ENCODE assay signal across 8 mouse cellular contexts in the genomic region with DNA sequence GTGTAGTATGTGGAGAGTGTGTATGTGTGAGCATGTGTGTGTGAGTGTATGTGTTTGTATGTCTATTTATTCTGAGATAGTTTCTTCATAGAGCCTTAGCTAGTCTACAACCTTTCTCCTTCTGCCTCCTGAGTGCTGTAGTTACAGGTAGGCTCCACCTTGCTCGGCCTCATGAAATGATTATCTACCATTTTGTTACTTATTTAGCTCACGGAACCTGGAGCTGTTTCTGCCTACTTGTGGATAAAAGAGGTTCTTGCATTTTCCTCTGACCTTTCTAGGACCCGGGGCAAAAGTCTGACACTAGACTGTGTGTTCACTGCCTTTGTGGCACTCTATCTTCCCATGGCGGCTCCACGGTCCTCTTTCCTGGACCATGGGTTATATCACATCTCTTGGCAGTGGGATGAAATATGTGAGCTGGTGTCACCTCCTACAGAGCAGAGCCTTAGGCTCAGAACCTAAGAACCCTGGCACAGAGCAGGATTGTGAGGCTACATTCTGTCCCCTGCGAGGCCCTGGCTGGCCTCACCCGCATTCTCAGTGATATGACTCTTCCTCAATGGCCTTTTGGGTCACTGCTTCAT. TPM values are rescaled to one million over a fixed set of nuclear protein-coding genes. Genes with fewer than 3 reads are reported as not detected.
DNase-seq lines count a peak whose midpoint lies in the region; ATAC-seq and TF ChIP-seq lines count a peak whose summit lies in the region.

Gene Bri3 (plus strand): TSS at position 537 of the 587 bp plus-strand sequence.

- 88% methylated on average over 7 of the region's 7 CpGs for WGBS in lung, embryonic 14.5 days
- WGBS in embryonic facial prominence, embryonic 12.5 days, result 86% methylated on average over 7 of the region's 7 CpGs
- 87% methylated on average over 7 of the region's 7 CpGs for WGBS in heart, embryonic 16.5 days
- WGBS in neural tube, embryonic 13.5 days, result 92% methylated on average over 7 of the region's 7 CpGs

- TF ChIP-seq CTCF in lung, embryonic 14.5 days (IDR thresholded peaks at IDR 0.05; ENCODE audit: low read depth), result no peak

- H3K4me1 ChIP-seq in lung, embryonic 14.5 days (ENCODE audit: insufficient read depth), result peaks cover 6% of the 10 kb centered on the region
- no peaks in the 10 kb centered on the region for H3K4me1 ChIP-seq in embryonic facial prominence, embryonic 12.5 days
- H3K4me1 ChIP-seq in heart, embryonic 16.5 days (ENCODE audit: control insufficient read depth, insufficient read depth, low read length), result peaks cover 9% of the 10 kb centered on the region
- no peaks in the 10 kb centered on the region for H3K4me1 ChIP-seq in neural tube, embryonic 13.5 days (replicated peaks)

- no peak for ATAC-seq in lung, embryonic 14.5 days (ENCODE audit: insufficient read depth)
- ATAC-seq in embryonic facial prominence, embryonic 12.5 days (ENCODE audit: insufficient number of reproducible peaks, insufficient read depth, low FRiP score, low TSS enrichment), result no peak
- no peak for ATAC-seq in heart, embryonic 16.5 days (replicated peaks; ENCODE audit: extremely low read depth, insufficient read depth, low FRiP score)
- no peak for ATAC-seq in neural tube, embryonic 13.5 days (ENCODE audit: low read depth)

- no peaks in the 10 kb centered on the region for H3K27me3 ChIP-seq in lung, embryonic 14.5 days (ENCODE audit: insufficient read depth, low read length)
- no peaks in the 10 kb centered on the region for H3K27me3 ChIP-seq in embryonic facial prominence, embryonic 12.5 days
- H3K27me3 ChIP-seq in heart, embryonic 16.5 days (ENCODE audit: control insufficient read depth, insufficient read depth, low read length), result no peaks in the 10 kb centered on the region
- no peaks in the 10 kb centered on the region for H3K27me3 ChIP-seq in neural tube, embryonic 13.5 days

- no peak within 1 kb of the TSS for H3K9ac ChIP-seq in lung, embryonic 14.5 days
- no peak within 1 kb of the TSS for H3K9ac ChIP-seq in embryonic facial prominence, embryonic 12.5 days
- H3K9ac ChIP-seq in heart, embryonic 16.5 days (ENCODE audit: low read length), result no peak within 1 kb of the TSS
- H3K9ac ChIP-seq in neural tube, embryonic 13.5 days, result no peak within 1 kb of the TSS

- H3K4me2 ChIP-seq in lung, embryonic 14.5 days, result no peak within 1 kb of the TSS
- no peak within 1 kb of the TSS for H3K4me2 ChIP-seq in embryonic facial prominence, embryonic 12.5 days (replicated peaks)
- H3K4me2 ChIP-seq in heart, embryonic 16.5 days (ENCODE audit: low read depth, low read length), result no peak within 1 kb of the TSS
- no peak within 1 kb of the TSS for H3K4me2 ChIP-seq in neural tube, embryonic 13.5 days

- no peaks in the 10 kb centered on the region for H3K9me3 ChIP-seq in lung, embryonic 14.5 days (ENCODE audit: low read depth, low read length)
- no peaks in the 10 kb centered on the region for H3K9me3 ChIP-seq in embryonic facial prominence, embryonic 12.5 days
- H3K9me3 ChIP-seq in heart, embryonic 16.5 days (replicated peaks; ENCODE audit: control insufficient read depth, low read length), result no peaks in the 10 kb centered on the region
- no peaks in the 10 kb centered on the region for H3K9me3 ChIP-seq in neural tube, embryonic 13.5 days

- no peak within 1 kb of the TSS for H3K4me3 ChIP-seq in lung, embryonic 14.5 days (ENCODE audit: low read depth, low read length)
- no peak within 1 kb of the TSS for H3K4me3 ChIP-seq in embryonic facial prominence, embryonic 12.5 days
- H3K4me3 ChIP-seq in heart, embryonic 16.5 days (ENCODE audit: low read length), result no peak within 1 kb of the TSS
- no peak within 1 kb of the TSS for H3K4me3 ChIP-seq in neural tube, embryonic 13.5 days

- H3K27ac ChIP-seq in lung, embryonic 14.5 days (ENCODE audit: low read depth), result no peak within 1 kb of the TSS
- no peak within 1 kb of the TSS for H3K27ac ChIP-seq in embryonic facial prominence, embryonic 12.5 days
- H3K27ac ChIP-seq in heart, embryonic 16.5 days (ENCODE audit: low read length), result no peak within 1 kb of the TSS
- H3K27ac ChIP-seq in neural tube, embryonic 13.5 days (replicated peaks), result no peak within 1 kb of the TSS

- H3K36me3 ChIP-seq in lung, embryonic 14.5 days (ENCODE audit: insufficient read depth), result no peaks in the 10 kb centered on the region
- no peaks in the 10 kb centered on the region for H3K36me3 ChIP-seq in embryonic facial prominence, embryonic 12.5 days
- no peaks in the 10 kb centered on the region for H3K36me3 ChIP-seq in heart, embryonic 16.5 days (ENCODE audit: control insufficient read depth, insufficient read depth)
- H3K36me3 ChIP-seq in neural tube, embryonic 13.5 days, result no peaks in the 10 kb centered on the region

- DNase-seq in lung, embryonic 14.5 days, result no peak
- DNase-seq in lung, postnatal 25 days (ENCODE audit: low spot score), result no peak
- DNase-seq in left cerebral cortex, postnatal 4 days, result no peak
- no peak for DNase-seq in urinary bladder, postnatal 10 days (ENCODE audit: low spot score)
- no peak for DNase-seq in kidney, postnatal 36 days

- intact Hi-C loops in left cerebral cortex, postnatal 4 days (cut with DNase I), result no loop called here

RNA-seq across cellular contexts. Expression of gene Bri3, which starts in this region (rescaled TPM):
- 128 and 145 TPM in 2 replicates for polyA plus RNA-seq in lung, embryonic 14.5 days (2014; fragmentation: Nextera tagmentation; extraction: Ambion mirVana)
- polyA plus RNA-seq in embryonic facial prominence, embryonic 12.5 days (2016; fragmentation: Nextera tagmentation; extraction: Ambion mirVana), result 141 and 143 TPM in 2 replicates
- polyA plus RNA-seq in heart, embryonic 16.5 days (2015; fragmentation: Nextera tagmentation; extraction: Ambion mirVana), result 144 and 169 TPM in 2 replicates
- total RNA-seq in left cerebral cortex, postnatal 4 days (2021), result 10 to 100 TPM; 68.9 to 72.5 TPM
- polyA plus RNA-seq in neural tube, embryonic 13.5 days (2015; fragmentation: Nextera tagmentation; extraction: Ambion mirVana), result 108 and 132 TPM in 2 replicates
